ENCODE assay signal across 8 mouse cellular contexts in genomic region chr12:100185897-100186296, GRCm38 (mm10). TPM values are rescaled to one million over a fixed set of nuclear protein-coding genes. Genes with fewer than 3 reads are reported as not detected.
DNase-seq lines count a peak whose midpoint lies in the region; ATAC-seq and TF ChIP-seq lines count a peak whose summit lies in the region.

No protein-coding gene starts in this region.

- TF ChIP-seq POLR2A in cerebellum, adult 2 months (IDR thresholded peaks at IDR 0.05; ENCODE audit: borderline replicate concordance, insufficient read depth, low read length), result no peak

- H3K4me1 ChIP-seq in cerebellum, adult 2 months (ENCODE audit: control insufficient read depth, insufficient read depth, low read length), result no peaks in the 10 kb centered on the region; the same call in 1 of the 2 replicates
- H3K4me1 ChIP-seq in neural tube, embryonic 13.5 days (replicated peaks), result peaks cover 18% of the 10 kb centered on the region
- peaks cover 7% of the 10 kb centered on the region; the same call in 1 of the 2 replicates for H3K4me1 ChIP-seq in lung, postnatal 0 days (ENCODE audit: insufficient read depth, low read depth, low read length)
- no peaks in the 10 kb centered on the region for H3K4me1 ChIP-seq in stomach, postnatal 0 days (replicated peaks; ENCODE audit: control insufficient read depth, insufficient read depth)

- H3K4me3 ChIP-seq in cerebellum, adult 2 months (replicated peaks; ENCODE audit: insufficient read depth, low read depth, low read length), result no peak overlapping the region
- peak overlapping the region; percentile 58; the same call in 1 of the 2 replicates for H3K4me3 ChIP-seq in neural tube, embryonic 13.5 days
- H3K4me3 ChIP-seq in lung, postnatal 0 days (ENCODE audit: low read depth, low read length), result no peak overlapping the region
- no peak overlapping the region for H3K4me3 ChIP-seq in stomach, postnatal 0 days (ENCODE audit: low read depth, low read length)

- 0 out of 2 replicates have a peak, but pooled peaks cover 5% of the 10 kb centered on the region for H3K9me3 ChIP-seq in neural tube, embryonic 13.5 days
- H3K9me3 ChIP-seq in lung, postnatal 0 days (ENCODE audit: low read length), result no peaks in the 10 kb centered on the region
- H3K9me3 ChIP-seq in stomach, postnatal 0 days (ENCODE audit: control insufficient read depth, low read length), result no peaks in the 10 kb centered on the region

- peak overlapping the region; percentile 12; the same call in 1 of the 2 replicates for H3K27ac ChIP-seq in cerebellum, adult 2 months (ENCODE audit: insufficient read depth, low read length)
- peak overlapping the region; percentile 100; the same call in 1 of the 2 replicates for H3K27ac ChIP-seq in neural tube, embryonic 13.5 days (replicated peaks)
- peak overlapping the region; percentile 99 for H3K27ac ChIP-seq in lung, postnatal 0 days (ENCODE audit: low read length)
- peak overlapping the region; percentile 99 for H3K27ac ChIP-seq in stomach, postnatal 0 days (replicated peaks)

- no peaks in the 10 kb centered on the region for H3K36me3 ChIP-seq in neural tube, embryonic 13.5 days
- H3K36me3 ChIP-seq in lung, postnatal 0 days (ENCODE audit: insufficient read depth, low read length), result no peaks in the 10 kb centered on the region
- no peaks in the 10 kb centered on the region for H3K36me3 ChIP-seq in stomach, postnatal 0 days (ENCODE audit: control insufficient read depth, insufficient read depth, low read length)

- no peaks in the 10 kb centered on the region for H3K27me3 ChIP-seq in cerebellum, adult 2 months (ENCODE audit: control insufficient read depth, insufficient read depth, low read length)
- no peaks in the 10 kb centered on the region for H3K27me3 ChIP-seq in neural tube, embryonic 13.5 days
- no peaks in the 10 kb centered on the region for H3K27me3 ChIP-seq in lung, postnatal 0 days (replicated peaks; ENCODE audit: insufficient read depth, low read length)
- no peaks in the 10 kb centered on the region for H3K27me3 ChIP-seq in stomach, postnatal 0 days (ENCODE audit: control insufficient read depth, insufficient read depth, low read length)

- TF ChIP-seq CTCF in cerebellum, adult 2 months (IDR thresholded peaks at IDR 0.05; ENCODE audit: borderline replicate concordance, insufficient read depth, low read depth, low read length), result no peak
- no peak for TF ChIP-seq CTCF in lung, postnatal 0 days (IDR thresholded peaks at IDR 0.05)
- no peak for TF ChIP-seq CTCF in stomach, postnatal 0 days (IDR thresholded peaks at IDR 0.05; ENCODE audit: low read depth)

- DNase-seq in cerebellum, adult 2 months, result no peak
- DNase-seq in cerebellum, adult 11-12 months, result no peak
- DNase-seq in neural tube, embryonic 10.5 days (ENCODE audit: extremely low spot score, low spot score), result no peak
- peak; percentile 92 for DNase-seq in lung, postnatal 0 days (ENCODE audit: low spot score)
- no peak for DNase-seq in stomach, postnatal 0 days (ENCODE audit: low spot score)
- no peak for DNase-seq in left cerebral cortex, postnatal 36 days (ENCODE audit: low spot score in 2 of 2)
- no peak for DNase-seq in cerebellum, adult 8-10 months

- ATAC-seq in neural tube, embryonic 13.5 days (ENCODE audit: low read depth), result no peak
- ATAC-seq in lung, postnatal 0 days, result 0 out of 2 replicates have a peak, but pooled peaks have one; percentile 6
- no peak for ATAC-seq in stomach, postnatal 0 days (ENCODE audit: low FRiP score, low TSS enrichment)

- intact Hi-C loops in left cerebral cortex, postnatal 36 days (cut with DNase I), result loop anchor here (2.0 to 5.0 kb wide), 2 partner anchors 336 to 385 kb away; partner anchors contain the start of gene Ttc7b

- H3K9ac ChIP-seq in neural tube, embryonic 13.5 days, result 0 out of 2 replicates have a peak overlapping the region, but pooled peaks have one; percentile 41
- no peak overlapping the region for H3K9ac ChIP-seq in lung, postnatal 0 days (replicated peaks; ENCODE audit: low read depth)
- no peak overlapping the region for H3K9ac ChIP-seq in stomach, postnatal 0 days (ENCODE audit: low read length)

- peak; percentile 24; the same call in 1 of the 2 replicates for TF ChIP-seq EP300 in lung, postnatal 0 days (IDR thresholded peaks at IDR 0.05)
- no peak for TF ChIP-seq EP300 in stomach, postnatal 0 days (optimal IDR thresholded peaks at IDR 0.05)

- 63% methylated on average over 7 of the region's 7 CpGs for whole genome bisulfite sequencing in cerebellum, adult 2 months
- WGBS in neural tube, embryonic 13.5 days, result 66% methylated on average over 7 of the region's 7 CpGs
- 30% methylated on average over 7 of the region's 7 CpGs for WGBS in lung, postnatal 0 days
- 38% methylated on average over 7 of the region's 7 CpGs for WGBS in stomach, postnatal 0 days

- peak overlapping the region; percentile 83 for H3K4me2 ChIP-seq in neural tube, embryonic 13.5 days
- H3K4me2 ChIP-seq in lung, postnatal 0 days (replicated peaks; ENCODE audit: low read depth, low read length), result peak overlapping the region; percentile 73; the same call in 1 of the 2 replicates
- H3K4me2 ChIP-seq in stomach, postnatal 0 days (replicated peaks; ENCODE audit: low read depth), result no peak overlapping the region; the same call in 1 of the 2 replicates

RNA-seq across cellular contexts. Expression of gene Calm1, which starts 13.3 kb away (rescaled TPM):
- 991 and 1,020 TPM in 2 replicates for polyA plus RNA-seq in cerebellum, adult 2 months (2012; rRNA removed)
- 2,474 and 2,486 TPM in 2 replicates for polyA plus RNA-seq in neural tube, embryonic 13.5 days (2015; fragmentation: Nextera tagmentation; extraction: Ambion mirVana)
- 2,106 and 2,119 TPM in 2 replicates for polyA plus RNA-seq in lung, postnatal 0 days (2015; fragmentation: Nextera tagmentation; extraction: Ambion mirVana)
- 1,956 and 2,116 TPM in 2 replicates for polyA plus RNA-seq in stomach, postnatal 0 days (2015; fragmentation: Nextera tagmentation; extraction: Ambion mirVana)
- total RNA-seq in left cerebral cortex, postnatal 36 days (2021), result 1,000 to 10,000 TPM; 2,172 to 2,300 TPM

RNA-seq across cellular contexts. Expression of gene Nrde2, which starts 26.4 kb away (rescaled TPM):
- polyA plus RNA-seq in cerebellum, adult 2 months (2012; rRNA removed), result 14.8 and 16.9 TPM in 2 replicates
- polyA plus RNA-seq in neural tube, embryonic 13.5 days (2015; fragmentation: Nextera tagmentation; extraction: Ambion mirVana), result 11.5 and 11.8 TPM in 2 replicates
- polyA plus RNA-seq in lung, postnatal 0 days (2015; fragmentation: Nextera tagmentation; extraction: Ambion mirVana), result 10.8 and 11.1 TPM in 2 replicates
- 5.9 and 6.9 TPM in 2 replicates for polyA plus RNA-seq in stomach, postnatal 0 days (2015; fragmentation: Nextera tagmentation; extraction: Ambion mirVana)
- total RNA-seq in left cerebral cortex, postnatal 36 days (2021), result 10 to 100 TPM; 18.3 to 22.8 TPM

Comparison
In these comparisons a context has a peak if more than half of its experiments do, and no peak if none do; other contexts are left out.
1. H3K27ac ChIP-seq: peak in every context shown above with its lines; median percentile 100 in neural tube, embryonic 13.5 days; 99 in lung, postnatal 0 days; 99 in stomach, postnatal 0 days; 12 in cerebellum, adult 2 months.